In the genomic region with DNA sequence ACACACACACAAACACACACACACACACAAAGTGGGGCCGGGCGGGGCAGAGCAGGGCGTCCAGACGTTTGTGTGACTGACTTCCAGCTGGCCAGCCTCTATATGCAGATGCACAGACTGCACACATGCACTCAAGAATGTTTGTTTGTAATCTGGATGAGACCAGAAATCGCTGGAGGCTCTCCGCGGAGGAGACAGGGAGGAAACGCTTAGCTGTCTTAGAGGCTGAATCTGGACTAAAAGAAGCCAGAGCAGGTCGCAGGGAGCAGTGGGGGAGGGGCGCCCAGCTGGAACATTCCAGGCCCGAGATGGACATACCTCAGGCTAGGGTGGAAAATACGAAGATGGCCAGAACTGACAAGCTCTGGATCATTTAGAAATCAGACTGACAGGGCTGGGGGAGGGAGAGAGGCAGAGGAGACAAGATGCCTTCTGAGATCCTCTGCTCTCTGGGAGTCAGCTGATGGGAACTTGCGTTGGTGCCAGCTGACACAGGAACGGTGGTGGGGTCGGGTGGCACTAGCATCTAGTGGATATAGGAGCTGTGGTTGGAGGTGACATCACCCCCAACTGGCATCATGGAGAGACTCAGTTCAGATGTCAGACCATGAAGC, we compare ENCODE assay signal across 8 mouse cellular contexts. TPM values are rescaled to one million over a fixed set of nuclear protein-coding genes. Genes with fewer than 3 reads are reported as not detected.
DNase-seq lines count a peak whose midpoint lies in the region; ATAC-seq and TF ChIP-seq lines count a peak whose summit lies in the region.

No protein-coding gene starts in this region.

- H3K9me3 ChIP-seq in hindbrain, embryonic 10.5 days = no peaks in the 10 kb centered on the region
- H3K9me3 ChIP-seq in hindbrain, embryonic 11.5 days (ENCODE audit: control insufficient read depth, low read length) = no peaks in the 10 kb centered on the region
- no peaks in the 10 kb centered on the region for H3K9me3 ChIP-seq in kidney, postnatal 0 days (replicated peaks; ENCODE audit: low read length)

- H3K4me2 ChIP-seq in hindbrain, embryonic 11.5 days (replicated peaks; ENCODE audit: low read depth, low read length) = no peak overlapping the region
- H3K4me2 ChIP-seq in kidney, postnatal 0 days (ENCODE audit: low read length) = no peak overlapping the region

- H3K9ac ChIP-seq in hindbrain, embryonic 11.5 days (ENCODE audit: low read depth, low read length) = no peak overlapping the region
- no peak overlapping the region for H3K9ac ChIP-seq in kidney, postnatal 0 days (ENCODE audit: low read depth, low read length)

- H3K4me1 ChIP-seq in hindbrain, embryonic 10.5 days (replicated peaks) = peaks cover 32% of the 10 kb centered on the region
- H3K4me1 ChIP-seq in hindbrain, embryonic 11.5 days (replicated peaks; ENCODE audit: control insufficient read depth, insufficient read depth, low read length) = peaks cover 3% of the 10 kb centered on the region; the same call in 1 of the 2 replicates
- H3K4me1 ChIP-seq in kidney, postnatal 0 days (replicated peaks; ENCODE audit: insufficient read depth, low read length) = peaks cover 7% of the 10 kb centered on the region

- no peak for ATAC-seq in hindbrain, embryonic 11.5 days (ENCODE audit: low FRiP score)
- ATAC-seq in kidney, postnatal 0 days (replicated peaks; ENCODE audit: low FRiP score, low read depth) = peak; percentile 47

- no peaks in the 10 kb centered on the region for H3K36me3 ChIP-seq in hindbrain, embryonic 10.5 days
- H3K36me3 ChIP-seq in hindbrain, embryonic 11.5 days (ENCODE audit: control insufficient read depth, insufficient read depth, low read length) = no peaks in the 10 kb centered on the region
- no peaks in the 10 kb centered on the region for H3K36me3 ChIP-seq in kidney, postnatal 0 days (ENCODE audit: insufficient read depth, low read length)

- intact Hi-C loops in gastrocnemius, adult 2 months (cut with DNase I) = no loop called here
- intact Hi-C loops in left cerebral cortex, adult 2 months (cut with DNase I) = no loop called here

- peak; percentile 60 for DNase-seq in hindbrain, embryonic 10.5 days (ENCODE audit: low spot score)
- DNase-seq in hindbrain, embryonic 11.5 days (ENCODE audit: low spot score) = no peak
- DNase-seq in ZHBTc4 (ENCODE audit: low read depth, low spot score) = peak; percentile 86
- DNase-seq in gastrocnemius, adult 2 months = peak; percentile 70
- DNase-seq in kidney, postnatal 0 days (ENCODE audit: low spot score) = peak; percentile 80
- peak; percentile 77 for DNase-seq in retina, postnatal 1 day
- DNase-seq in right cerebral cortex, postnatal 4 days = no peak
- no peak for DNase-seq in left cerebral cortex, adult 2 months (ENCODE audit: extremely low spot score in 1 of 2, low spot score in 2 of 2)

- WGBS in hindbrain, embryonic 10.5 days = 38% methylated on average over 15 of the region's 15 CpGs
- WGBS in hindbrain, embryonic 11.5 days = 30% methylated on average over 15 of the region's 15 CpGs
- 17% methylated on average over 15 of the region's 15 CpGs for WGBS in kidney, postnatal 0 days

- TF ChIP-seq CTCF in gastrocnemius, adult 2 months (IDR thresholded peaks at IDR 0.05) = no peak
- no peak for TF ChIP-seq CTCF in kidney, postnatal 0 days (IDR thresholded peaks at IDR 0.05; ENCODE audit: low read depth)
- no peak for TF ChIP-seq CTCF in left cerebral cortex, adult 2 months (IDR thresholded peaks at IDR 0.05)

- no peaks in the 10 kb centered on the region for H3K27me3 ChIP-seq in hindbrain, embryonic 10.5 days (ENCODE audit: insufficient read depth, poor library complexity, severe bottlenecking)
- H3K27me3 ChIP-seq in hindbrain, embryonic 11.5 days (ENCODE audit: control insufficient read depth, insufficient read depth, low read length) = no peaks in the 10 kb centered on the region
- H3K27me3 ChIP-seq in kidney, postnatal 0 days (ENCODE audit: insufficient read depth, low read length) = no peaks in the 10 kb centered on the region

- H3K27ac ChIP-seq in hindbrain, embryonic 10.5 days = peak overlapping the region; percentile 79
- no peak overlapping the region for H3K27ac ChIP-seq in hindbrain, embryonic 11.5 days (ENCODE audit: low read depth, low read length)
- H3K27ac ChIP-seq in gastrocnemius, adult 2 months = peak overlapping the region; percentile 48
- H3K27ac ChIP-seq in kidney, postnatal 0 days = peak overlapping the region; percentile 73
- no peak overlapping the region; the same call in 1 of the 2 replicates for H3K27ac ChIP-seq in left cerebral cortex, adult 2 months

- H3K4me3 ChIP-seq in hindbrain, embryonic 10.5 days = no peak overlapping the region
- no peak overlapping the region for H3K4me3 ChIP-seq in hindbrain, embryonic 11.5 days (ENCODE audit: low read depth, low read length)
- peak overlapping the region; percentile 21 for H3K4me3 ChIP-seq in gastrocnemius, adult 2 months
- H3K4me3 ChIP-seq in kidney, postnatal 0 days (replicated peaks; ENCODE audit: low read depth, low read length) = no peak overlapping the region
- H3K4me3 ChIP-seq in left cerebral cortex, adult 2 months = no peak overlapping the region

RNA-seq across cellular contexts. Expression of gene Zmynd8, which starts 7.6 kb away (rescaled TPM):
- 60.0 and 65.2 TPM in 2 replicates for polyA plus RNA-seq in hindbrain, embryonic 10.5 days (2016; fragmentation: Nextera tagmentation; extraction: Ambion mirVana)
- polyA plus RNA-seq in hindbrain, embryonic 11.5 days (2014; fragmentation: Nextera tagmentation; extraction: Ambion mirVana) = 41.9 and 52.9 TPM in 2 replicates
- total RNA-seq in gastrocnemius, adult 2 months (2021) = 10 to 100 TPM; 13.1 to 23.3 TPM
- 39.6 and 41.7 TPM in 2 replicates for polyA plus RNA-seq in kidney, postnatal 0 days (2015; fragmentation: Nextera tagmentation; extraction: Ambion mirVana)
- total RNA-seq in left cerebral cortex, adult 2 months (2021) = 100 to 1,000 TPM; 182 to 188 TPM

Comparison
In these comparisons a context has a peak if more than half of its experiments do, and no peak if none do; other contexts are left out.
1. DNase-seq: peak in hindbrain, embryonic 10.5 days (single experiment), ZHBTc4 (single experiment), gastrocnemius, adult 2 months (single experiment), kidney, postnatal 0 days (single experiment) and retina, postnatal 1 day (single experiment); none in hindbrain, embryonic 11.5 days (single experiment), right cerebral cortex, postnatal 4 days (single experiment) and left cerebral cortex, adult 2 months (0 of 2).
2. H3K27ac ChIP-seq: peak in hindbrain, embryonic 10.5 days (single experiment), gastrocnemius, adult 2 months (single experiment) and kidney, postnatal 0 days (single experiment); none in hindbrain, embryonic 11.5 days (single experiment) and left cerebral cortex, adult 2 months (single experiment).